Mouse (Mus musculus): Measurements from ENCODE around the gene Metrn.

DNA sequence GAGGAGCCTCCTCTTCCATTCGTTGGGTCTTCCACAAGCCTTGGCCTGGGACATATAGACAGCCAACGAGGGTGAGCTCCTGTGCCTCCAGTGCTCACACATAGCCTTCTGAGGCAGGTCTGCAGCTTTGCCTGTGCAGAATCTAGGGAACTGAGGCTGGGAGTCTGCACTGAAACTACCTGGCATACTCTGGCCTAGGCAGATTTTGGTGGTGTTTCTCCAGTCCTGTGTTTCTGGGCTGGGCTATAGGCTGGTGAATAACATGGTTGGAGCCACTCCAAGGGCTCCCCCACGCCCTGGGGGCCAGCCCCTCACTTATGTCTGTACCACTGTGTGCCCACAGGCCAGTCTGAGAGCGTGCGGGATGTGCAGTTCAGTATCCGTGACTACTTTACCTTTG, 28.4 kb upstream of the Metrn start:
- TF ChIP-seq CTCF (conservative IDR thresholded peaks at IDR 0.05 in 1 of 2, IDR thresholded peaks at IDR 0.05 in 1 of 2; ENCODE audit: low read depth in 2 of 2, low read length in 2 of 2) (no peak), POLR2A (IDR thresholded peaks at IDR 0.05; ENCODE audit: low read depth, low read length) (no peak)
